Mouse (Mus musculus) spleen, adult 18-20 months (tissue): ENCODE data around the gene Tmem223.

Source experiments
- DNase-seq, 2 experiments: peaks; one replicate each; pipeline ENCODE4 v3.0.0; 2022; ENCODE audit warnings: mixed read lengths in 2 of 2

The Tmem223 gene

DNA sequence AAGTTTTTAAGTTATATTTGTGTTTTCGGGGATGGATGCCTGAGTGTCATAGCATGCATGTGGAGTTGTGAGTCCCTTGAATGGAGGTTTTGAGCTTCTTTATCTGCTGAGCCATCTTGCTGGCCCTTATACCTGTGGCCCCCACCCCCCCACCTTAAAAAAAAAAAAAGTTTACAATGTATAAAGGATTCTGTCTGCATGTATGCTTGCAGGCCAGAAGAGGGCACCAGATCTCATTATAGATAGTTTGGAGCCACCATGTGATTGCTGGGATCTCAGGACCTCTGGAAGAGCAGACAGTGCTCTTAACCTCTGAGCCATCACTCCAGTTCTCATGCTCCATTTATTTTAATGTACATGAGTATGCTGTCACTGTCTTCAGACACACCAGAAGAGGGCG lies 23.4 kb upstream of the Tmem223 start:
- no peak for DNase-seq

DNA sequence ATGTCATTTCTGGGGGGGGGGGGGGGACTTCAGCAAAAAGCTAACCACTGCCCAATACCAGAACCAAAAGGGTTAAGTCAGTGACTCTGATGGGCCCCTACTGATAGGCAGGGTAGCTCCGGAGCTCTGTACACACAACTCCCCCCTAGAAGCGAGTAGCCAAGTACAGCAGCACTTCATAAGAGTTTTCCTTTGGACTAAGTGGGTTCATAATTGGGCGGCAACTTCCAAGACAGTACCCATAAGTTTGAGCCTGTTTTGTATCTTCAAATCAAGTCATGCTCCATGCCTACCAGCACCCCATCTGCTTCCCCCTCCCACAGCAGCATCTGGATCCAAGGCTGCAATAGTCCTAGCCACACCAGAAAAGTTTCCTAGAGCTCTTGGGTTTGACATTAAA lies 15.1 kb upstream of the Tmem223 start:
- no peak for DNase-seq

DNA sequence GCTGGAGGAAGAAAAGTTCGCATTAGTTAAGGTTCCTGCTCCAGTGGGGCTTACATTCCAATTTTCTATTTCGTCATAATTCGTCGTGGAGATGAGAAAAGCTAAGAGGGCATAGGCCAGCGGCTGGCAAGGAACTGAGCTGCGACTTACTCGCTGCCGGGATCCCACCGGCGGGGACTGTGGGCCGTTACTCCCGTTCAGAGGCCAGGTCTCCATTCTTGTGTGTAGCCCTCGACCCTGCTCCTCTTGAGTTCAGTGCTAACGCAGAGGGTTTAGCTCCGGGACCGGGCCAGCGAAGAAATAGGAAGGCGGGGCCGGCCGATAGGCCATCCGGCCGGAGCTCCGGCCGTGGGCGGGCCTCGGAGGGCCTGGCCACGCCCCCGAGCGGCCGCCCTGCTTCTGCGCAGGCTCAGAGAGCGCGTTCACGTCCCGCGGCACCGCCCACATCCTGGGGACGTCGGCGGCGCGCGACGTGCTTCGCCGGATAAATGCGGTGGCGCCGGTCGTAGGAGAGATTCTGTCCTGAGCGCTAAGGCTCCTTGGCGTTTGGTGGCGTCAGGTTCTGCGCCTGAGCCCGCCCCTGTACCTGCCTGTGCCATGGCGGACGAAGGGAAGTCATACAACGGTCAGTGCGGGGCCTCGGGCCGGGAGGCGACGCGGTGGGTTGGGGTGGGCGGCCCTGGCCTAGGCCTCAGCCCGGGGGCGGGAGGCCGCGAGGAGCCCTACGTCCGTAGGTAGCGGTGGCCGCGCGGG lies 14.0 kb upstream of the Tmem223 start, which contains the start of gene Nxf1:
Gene Nxf1 (plus strand): TSS at position 439 of the 753 bp plus-strand sequence.
- peak; percentile 89 to 93 for DNase-seq

DNA sequence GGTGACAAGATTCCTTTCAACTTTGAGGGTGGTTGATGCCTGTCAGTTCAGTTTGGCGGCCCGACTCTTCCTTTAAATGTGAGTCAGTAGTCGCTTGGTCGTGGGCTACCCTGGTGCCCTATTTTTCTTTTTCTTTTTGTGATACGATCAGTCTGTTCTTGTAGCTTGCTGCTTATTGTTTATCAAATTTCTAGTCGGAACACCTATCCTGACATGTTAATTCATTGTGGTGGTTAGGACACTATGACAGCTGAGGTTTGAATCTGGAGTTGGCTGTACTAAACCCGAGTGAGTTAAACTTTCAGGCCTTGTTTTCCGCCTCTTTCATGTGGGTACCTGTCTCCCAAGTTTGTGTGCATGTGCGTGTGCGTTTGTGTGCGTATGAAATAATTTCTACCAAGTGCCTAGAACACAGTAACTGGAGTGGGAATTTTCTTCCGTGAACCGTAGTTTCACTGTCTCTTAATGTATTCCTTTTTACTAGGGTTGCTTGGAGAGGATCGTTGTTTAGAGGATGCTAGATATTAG lies 13.3 kb upstream of the Tmem223 start:
- no peak for DNase-seq

DNA sequence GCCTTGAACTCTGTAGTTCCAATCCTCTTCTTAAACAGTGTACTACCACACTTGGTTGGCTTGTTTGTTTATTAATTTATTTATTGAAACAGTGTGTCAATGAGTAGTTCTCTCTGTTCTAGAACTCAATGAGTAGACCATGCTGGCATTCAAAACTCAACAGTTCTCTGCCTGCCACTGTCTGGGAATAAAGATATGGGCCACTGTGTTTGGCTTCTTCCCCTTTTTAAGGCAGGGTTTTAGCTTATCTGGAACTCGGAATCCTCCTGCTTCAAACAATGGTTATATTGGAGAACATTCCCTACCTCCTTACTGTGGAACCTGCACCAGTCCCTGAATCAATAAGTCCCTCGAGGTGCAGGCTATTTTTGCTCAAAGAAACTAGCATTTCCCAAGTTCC lies 11.9 kb upstream of the Tmem223 start:
- no peak for DNase-seq

DNA sequence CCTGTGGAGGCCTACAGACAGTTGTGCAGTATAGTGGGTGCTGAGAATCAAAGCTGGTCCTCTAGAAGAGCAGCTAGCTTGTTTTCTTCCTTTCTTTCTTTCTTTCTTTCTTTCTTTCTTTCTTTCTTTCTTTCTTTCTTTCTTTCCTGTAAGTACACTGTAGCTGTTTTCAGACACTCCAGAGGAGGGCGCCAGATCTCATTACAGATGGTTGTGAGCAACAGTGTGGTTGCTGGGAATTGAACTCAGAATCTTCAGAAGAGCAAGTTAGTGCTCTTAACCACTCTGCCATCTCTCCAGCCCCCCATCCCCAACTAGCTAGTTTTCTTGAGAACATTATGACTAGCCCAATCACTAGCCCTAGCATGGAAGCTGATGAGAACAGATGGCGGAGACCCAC lies 10.0 kb upstream of the Tmem223 start:
- no peak for DNase-seq

DNA sequence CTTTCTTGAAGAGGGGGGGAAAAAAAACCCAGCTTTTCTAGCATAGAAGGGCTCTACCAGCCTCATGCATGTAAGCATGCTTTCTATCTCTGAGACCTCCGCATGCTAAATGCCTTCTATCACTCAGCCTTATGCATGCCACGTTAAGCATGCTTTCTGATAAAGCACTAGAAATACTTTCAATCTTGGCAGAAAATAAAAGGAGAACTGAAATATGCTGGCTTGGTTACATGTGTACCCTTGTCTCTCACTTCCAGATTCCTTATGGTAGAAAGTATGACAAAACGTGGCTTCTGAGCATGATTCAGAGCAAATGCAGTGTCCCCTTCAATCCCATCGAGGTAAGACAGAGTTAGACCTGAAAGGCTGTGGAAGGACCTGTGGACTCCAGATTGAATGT lies 7.5 kb upstream of the Tmem223 start:
- no peak for DNase-seq

DNA sequence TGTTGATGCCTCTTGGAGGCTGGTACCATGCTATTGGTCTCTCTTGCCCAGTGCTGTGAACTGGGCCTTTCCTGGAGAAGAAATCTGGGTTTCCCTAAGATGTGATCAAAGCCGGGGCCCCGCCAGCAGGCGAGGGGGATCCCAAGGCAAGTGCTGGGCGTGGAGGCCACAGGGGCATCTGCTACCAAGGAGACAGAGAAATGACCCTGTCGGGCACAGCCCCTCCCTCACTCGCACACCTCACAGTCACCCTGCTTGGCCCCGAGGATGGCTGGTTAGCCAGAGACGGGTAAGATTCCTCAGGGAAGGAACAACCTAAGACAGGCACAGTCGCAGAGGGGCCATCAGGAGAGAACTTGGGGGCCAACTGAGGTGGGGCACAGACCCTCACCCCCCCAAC lies 5.2 kb upstream of the Tmem223 start:
- DNase-seq, result no peak

DNA sequence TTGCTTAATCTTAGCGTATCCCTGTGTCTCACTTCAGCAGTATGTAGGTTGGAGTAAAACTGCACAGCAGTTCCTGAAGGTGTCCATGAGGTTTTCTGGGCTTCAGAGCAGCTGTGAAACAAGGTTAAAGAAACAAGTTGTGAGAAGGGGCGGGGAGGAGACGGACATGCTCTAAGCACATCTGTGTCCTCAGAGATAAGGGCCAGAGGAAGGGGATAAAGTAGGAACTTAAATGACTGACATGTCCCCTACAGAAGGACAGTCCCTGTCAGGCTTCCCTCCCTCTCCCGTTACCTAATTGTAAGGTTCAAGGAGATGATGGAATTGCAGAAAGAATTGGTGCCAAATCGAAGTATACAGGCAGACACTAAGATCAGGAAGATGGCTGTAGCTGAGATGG lies 2.2 kb downstream of the Tmem223 start:
- no peak for DNase-seq

DNA sequence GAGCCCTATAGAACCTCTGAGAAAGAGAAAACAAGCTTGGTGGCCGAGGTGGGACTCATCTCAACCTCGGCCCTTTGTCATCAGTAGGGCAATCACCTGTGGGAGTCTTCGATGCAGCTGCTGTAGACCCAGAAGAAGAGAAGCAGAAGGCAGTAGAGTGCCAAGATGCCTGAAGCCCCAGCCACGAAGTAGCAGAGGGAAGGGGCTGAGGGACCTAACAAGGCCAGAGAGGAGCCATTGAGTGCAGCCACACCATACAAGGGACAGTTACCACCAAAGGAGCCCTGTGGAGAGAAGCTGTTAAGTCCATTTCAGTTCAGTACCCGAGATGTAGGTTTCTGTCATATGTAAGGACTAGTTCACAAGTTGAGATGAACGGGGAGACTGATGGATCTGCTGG lies 2.6 kb downstream of the Tmem223 start:
- DNase-seq, result no peak

DNA sequence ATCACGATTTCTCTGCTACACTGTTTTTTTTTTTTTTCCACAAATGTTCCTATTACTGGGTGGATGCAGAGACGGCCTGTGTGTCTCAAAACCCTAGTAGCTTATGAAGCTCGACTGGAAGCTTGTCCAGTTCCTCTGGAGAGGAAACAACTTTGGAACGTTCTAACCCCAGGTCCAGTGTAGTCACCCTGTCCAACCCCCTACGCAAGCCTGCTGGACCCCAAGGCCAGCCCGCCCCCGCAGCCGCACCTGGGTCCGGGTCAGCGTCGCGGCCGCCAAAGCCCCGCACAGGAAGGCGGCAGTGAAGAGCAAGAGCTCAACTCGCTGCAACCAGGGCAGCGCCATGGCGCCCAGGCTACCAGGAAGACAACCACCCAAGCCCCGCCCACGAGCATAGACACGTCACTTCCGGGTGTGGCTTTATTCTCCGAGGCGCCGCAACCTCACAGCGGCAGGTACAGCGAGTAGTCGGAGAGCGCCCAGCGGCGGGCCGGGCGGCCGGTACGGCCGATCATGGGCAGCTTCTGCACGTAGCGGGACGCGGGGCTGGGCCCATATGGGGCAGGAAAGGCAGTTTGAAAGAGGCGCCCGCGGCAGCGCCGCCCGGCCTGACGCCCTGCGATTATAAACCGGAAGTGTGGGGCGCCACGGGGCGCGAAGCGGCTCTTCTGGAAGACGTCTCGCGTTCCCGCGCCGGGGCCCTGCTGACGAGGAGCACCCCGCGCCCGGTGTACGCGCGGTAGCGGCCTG lies 3.5 kb downstream of the Tmem223 start, which contains the start of gene Tmem179b:
Gene Tmem179b (minus strand): TSS at position 382 of the 750 bp plus-strand sequence.
- peak; percentile 93 to 97 for DNase-seq

DNA sequence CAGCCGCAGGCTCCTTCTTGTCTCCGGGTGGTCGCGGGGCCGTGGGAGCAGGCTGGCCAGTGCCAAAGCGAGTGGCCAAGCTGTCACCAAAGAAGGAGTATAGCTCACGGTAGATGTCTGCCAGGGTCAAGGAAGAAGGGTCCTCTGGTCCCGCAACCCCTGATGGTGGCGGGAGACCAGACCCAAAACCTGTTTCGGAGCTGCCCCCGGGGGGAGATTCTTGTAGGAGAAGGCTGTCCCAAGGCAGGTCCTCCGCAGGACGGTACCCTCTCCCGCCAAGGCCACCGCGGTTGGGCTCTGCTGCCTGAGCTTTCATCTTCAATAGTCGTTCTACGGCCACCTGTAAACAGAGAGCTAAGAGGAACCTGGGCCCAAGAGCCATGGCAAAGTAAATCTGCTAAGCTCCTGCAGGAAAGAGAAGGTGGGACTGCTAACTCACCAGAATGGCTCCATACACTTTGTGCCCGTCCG lies 4.2 kb downstream of the Tmem223 start:
- DNase-seq, result no peak

DNA sequence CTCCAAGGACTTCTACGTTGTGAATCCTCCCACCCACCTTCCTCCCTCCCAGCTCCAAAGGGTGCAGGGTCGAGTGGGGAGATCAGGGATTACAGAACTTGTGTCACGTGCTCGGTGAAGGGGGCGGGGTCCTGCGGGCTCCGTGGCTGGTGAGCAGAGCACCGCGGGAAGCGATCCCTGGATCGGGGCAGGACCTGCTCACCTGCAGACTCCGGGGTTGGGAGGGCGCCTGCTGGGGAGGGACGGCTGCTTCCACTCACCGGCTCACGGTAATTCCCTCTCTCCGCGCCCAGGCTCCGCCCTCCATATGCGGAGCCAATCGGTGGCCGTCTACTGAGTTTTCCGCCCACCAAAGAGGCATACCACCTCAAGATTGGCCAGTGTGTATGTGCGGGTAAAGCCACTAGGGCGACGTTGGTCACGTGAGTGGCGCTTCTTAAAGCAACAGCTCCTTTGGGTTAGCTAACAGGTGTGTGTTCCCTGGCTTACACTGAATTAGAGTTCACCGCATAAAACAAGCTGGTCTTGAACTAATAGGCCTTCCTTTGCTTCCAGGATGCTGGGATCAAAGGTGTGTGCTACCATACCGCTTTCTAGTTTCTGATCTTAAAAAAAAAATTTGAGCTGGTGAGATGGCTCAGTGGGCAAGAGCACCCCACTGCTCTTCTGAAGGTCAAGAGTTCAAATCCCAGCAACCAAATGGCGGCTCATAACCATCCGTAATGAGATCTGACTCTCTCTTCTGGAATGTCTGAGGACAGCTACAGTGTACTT lies 15.4 kb downstream of the Tmem223 start, which contains the start of gene Taf6l:
Gene Taf6l (minus strand): TSS at position 410 of the 774 bp plus-strand sequence.
- peak; percentile 80 to 84 for DNase-seq

DNA sequence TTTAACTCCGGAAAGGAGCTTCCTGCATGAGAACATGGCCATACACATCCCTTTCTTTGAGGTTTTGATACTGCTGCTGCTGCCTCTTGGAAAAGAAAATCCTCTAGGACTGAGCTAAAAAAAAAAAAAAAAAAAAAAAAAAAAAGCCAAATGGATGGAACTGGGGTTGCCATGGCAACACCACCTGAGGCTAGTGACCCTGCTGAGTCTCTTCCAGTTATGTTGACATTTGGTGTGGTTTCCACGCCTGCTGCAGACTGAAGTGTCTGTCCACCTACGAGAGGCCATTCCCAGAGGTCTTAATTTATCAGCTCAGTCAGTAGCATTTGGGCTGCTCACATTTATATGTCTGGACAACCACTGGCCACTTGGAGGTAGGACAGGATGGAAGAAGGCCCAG lies 17.7 kb downstream of the Tmem223 start:
- DNase-seq, result no peak

DNA sequence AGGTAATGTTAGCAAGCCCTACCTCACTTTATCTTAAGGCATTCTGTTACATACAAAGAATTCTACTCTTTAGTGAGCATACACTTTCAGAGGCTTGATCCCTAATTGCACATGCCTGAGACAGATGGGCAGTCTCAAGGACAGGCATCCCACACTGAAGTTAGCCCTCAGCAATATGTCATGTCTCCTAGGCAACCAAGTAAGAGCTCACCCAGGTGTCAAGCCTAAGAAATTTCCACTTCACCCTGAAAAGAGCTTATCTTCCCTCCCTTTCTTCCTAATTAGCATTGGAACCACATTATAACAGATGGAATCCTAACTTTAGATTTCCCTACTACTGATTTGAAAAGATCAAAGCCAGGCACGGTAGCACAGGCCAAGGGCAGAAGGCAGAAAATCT lies 18.4 kb downstream of the Tmem223 start:
- DNase-seq, result no peak

DNA sequence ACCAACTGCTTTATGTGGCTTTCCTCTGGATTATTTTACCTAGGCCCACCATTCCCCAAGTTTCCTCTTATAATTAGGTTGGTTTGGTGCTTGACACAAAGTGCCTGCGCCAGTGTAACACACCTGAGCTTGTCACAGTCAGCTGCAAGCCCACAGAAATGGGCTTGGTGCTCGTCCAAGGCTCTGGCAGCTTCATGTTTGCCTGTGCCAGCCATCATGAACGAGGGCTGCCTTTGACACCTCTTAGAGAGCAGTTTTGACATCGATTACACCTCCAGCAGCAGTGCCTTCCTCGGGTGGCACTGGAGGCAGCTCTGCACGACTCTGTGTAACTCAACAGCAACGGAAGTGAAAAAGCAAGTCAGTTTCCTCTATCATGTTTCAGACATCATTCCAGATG lies 19.4 kb downstream of the Tmem223 start:
- no peak for DNase-seq

DNA sequence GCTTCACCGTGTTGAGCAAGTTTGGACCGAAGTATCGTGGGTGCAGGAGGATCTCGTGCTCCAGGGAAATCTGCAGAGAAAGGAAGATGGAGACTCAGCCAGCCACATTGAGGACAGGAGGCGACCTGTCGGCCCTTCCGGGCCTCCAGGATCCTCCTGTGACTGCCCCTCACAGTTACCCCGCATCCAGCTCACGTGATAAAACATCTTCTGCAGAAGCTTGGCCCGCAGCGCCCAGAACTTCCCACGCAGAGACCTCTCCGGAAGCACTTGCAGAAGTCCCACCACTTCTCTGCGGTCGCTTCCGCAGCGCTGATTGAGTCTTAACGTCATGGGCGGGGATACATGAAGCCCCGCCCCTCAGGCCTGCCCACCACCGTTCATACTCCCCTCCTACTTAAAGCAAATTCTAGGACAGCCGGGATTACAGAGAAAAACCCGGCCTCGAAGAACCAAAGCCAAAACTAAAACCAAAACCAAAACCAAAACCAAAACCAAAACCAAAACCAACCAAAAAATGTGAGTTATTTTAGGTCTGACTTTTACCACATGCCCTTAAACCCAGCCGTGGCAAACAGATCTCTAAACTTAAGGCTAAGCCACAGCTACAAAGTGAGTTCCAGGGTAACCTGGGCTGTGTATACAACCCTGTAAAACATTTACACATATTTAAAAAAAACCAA lies 27.6 kb downstream of the Tmem223 start, which contains the start of gene Polr2g:
Gene Polr2g (minus strand): TSS at position 314 of the 683 bp plus-strand sequence.
- peak; percentile 83 for DNase-seq

DNA sequence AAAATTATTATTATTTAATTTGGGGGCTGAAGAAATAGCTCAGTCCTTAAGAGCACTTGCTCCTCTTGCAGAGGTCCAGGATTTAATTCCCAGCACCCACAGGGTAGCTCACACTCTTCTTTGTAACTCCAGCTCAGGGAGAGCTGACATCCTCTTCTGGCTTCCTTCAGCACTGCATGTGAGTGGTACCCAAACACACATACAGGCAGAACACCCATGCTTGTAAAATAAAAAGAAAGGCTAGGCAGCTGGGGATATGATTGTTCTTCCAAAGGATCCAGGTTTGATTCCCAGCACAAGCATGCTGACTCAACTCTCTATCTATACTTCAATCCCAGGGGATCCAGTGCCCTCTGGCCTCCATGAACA lies 28.1 kb downstream of the Tmem223 start:
- no peak for DNase-seq

DNA sequence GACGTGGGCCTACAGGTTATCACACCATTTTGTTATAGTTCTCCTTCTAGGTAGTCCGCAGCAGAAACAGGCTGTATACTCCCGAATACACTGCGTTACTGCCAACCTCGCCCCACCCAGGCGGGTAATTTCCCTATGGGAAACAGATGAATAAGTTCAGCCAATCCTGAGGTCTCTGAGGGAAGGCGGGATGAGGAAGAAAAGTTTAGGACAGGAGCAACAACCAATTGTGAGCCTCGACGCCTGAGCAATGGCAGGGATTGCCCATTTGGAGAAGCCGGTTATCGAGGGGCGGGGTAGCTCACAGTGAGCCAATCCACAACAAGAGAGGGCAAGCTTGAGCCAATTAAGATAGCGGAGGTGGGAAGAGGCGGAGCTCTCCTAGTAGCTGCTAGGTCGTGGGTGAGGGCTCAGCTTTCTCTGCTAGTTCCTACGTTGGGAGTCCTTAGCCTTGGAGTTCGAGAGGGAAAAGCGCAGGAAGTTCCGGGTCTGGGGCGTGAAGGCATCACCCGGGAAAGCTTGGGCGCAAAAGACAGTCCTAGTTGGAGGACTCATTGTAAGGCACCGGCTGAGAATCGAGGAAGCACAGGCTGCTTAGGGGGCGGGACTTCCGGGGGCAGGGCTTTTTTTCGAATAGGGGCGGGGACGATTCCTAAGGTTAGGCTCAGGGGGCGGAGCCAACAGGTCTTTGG lies 31.5 kb downstream of the Tmem223 start, which contains the start of gene Zbtb3:
Gene Zbtb3 (plus strand): TSS at position 426 of the 692 bp plus-strand sequence.
- peak; percentile 80 to 89 for DNase-seq

DNA sequence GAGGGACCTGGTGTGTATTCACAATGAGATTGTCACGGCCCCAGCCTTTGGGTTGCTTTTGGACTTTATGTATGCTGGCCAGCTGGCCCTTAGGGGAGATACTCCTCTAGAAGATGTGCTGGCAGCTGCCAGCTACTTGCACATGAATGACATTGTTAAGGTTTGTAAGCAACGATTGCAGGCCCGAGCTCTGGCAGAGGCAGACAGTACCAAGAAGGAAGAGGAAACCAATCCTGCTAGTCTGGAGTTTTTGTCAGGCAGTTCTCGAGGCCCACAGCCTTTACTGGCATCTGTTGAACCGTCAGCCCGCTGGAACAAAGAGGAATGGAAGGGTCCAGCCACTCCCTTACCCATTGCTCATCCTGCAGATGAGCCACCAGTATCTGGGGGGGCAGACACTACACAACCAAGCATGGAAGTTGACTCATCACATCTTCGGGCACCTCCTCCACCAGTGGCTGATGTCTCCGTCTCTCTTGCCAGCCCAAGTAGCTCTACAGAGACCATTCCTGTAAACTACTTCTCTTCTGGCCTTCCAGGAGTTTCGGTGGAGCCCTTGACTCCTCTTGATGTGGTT lies 32.5 kb downstream of the Tmem223 start:
- no peak for DNase-seq
